Mouse (Mus musculus) hindbrain, embryonic 14.5 days (tissue): ENCODE data around the gene Hyal1. TPM values are rescaled to one million over a fixed set of nuclear protein-coding genes. Genes with fewer than 3 reads are reported as not detected.

Experiments
- ATAC-seq: fragments of 200-750 bp; cut with Nextera tagmentation; 2 replicates; pipeline ENCODE4 v1.8.0; 2017; ENCODE audit warnings: moderate number of reproducible peaks, mild to moderate bottlenecking, moderate TSS enrichment, moderate library complexity; ENCODE audit not compliant: low FRiP score
- DNase-seq: peaks from one replicate; pipeline ENCODE4 v3.0.0-alpha.2; 2015; ENCODE audit warnings: low spot score
- H3K27ac ChIP-seq: fragments of 300-500 bp; sonication (generic); 2 replicates; pipeline ENCODE4 v1.5.1; 2014; ENCODE audit warnings: mild to moderate bottlenecking, moderate library complexity
- H3K27me3 ChIP-seq: fragments of 300-500 bp; sonication (generic); 2 replicates; pipeline ENCODE4 v1.6.1; 2014; ENCODE audit warnings: mild to moderate bottlenecking, low read length, mixed read lengths; ENCODE audit not compliant: control insufficient read depth, insufficient read depth
- H3K36me3 ChIP-seq: fragments of 300-500 bp; sonication (generic); replicated peaks from 2 replicates; pipeline ENCODE4 v1.6.1; 2014; ENCODE audit not compliant: control insufficient read depth, insufficient read depth
- H3K4me1 ChIP-seq: fragments of 300-500 bp; sonication (generic); replicated peaks from 2 replicates; pipeline ENCODE4 v1.6.1; 2014; ENCODE audit warnings: antibody characterized with exemption, low read length, mixed read lengths; ENCODE audit not compliant: control insufficient read depth, insufficient read depth
- H3K4me2 ChIP-seq: fragments of 300-500 bp; sonication (generic); replicated peaks from 2 replicates; pipeline ENCODE4 v1.6.1; 2014; ENCODE audit warnings: mild to moderate bottlenecking, moderate library complexity
- H3K4me3 ChIP-seq: fragments of 300-500 bp; sonication (generic); replicated peaks from 2 replicates; pipeline ENCODE4 v1.5.1; 2014; ENCODE audit warnings: mild to moderate bottlenecking, low read length
- H3K9ac ChIP-seq: fragments of 300-500 bp; sonication (generic); 2 replicates; pipeline ENCODE4 v1.6.1; 2014
- H3K9me3 ChIP-seq: fragments of 300-500 bp; sonication (generic); 2 replicates; pipeline ENCODE4 v1.6.1; 2016; ENCODE audit warnings: low read length; ENCODE audit not compliant: control insufficient read depth
- WGBS: fragments of 180-500 bp; shearing (Covaris S2); extraction: QIAGEN DNeasy Blood & Tissue Kit; methylation state at CpG from one replicate; pipeline ENCODE4 v1.1.7; 2014; 5-methylcytosine and 5-hydroxymethylcytosine counted together
- polyA plus RNA-seq: library from polyadenylated mRNA; unstranded; fragments of >200 nt; fragmentation: Nextera tagmentation; extraction: Ambion mirVana; gene quantifications from 2 replicates; pipeline ENCODE4 v1.2.1, GENCODE M21; 2014

Gene Hyal1
- polyA plus RNA-seq, 1 experiment from 2014 or later = 3.1 TPM

- Histone ChIP-seq H3K27me3 (no peaks in the 10 kb centered on the region), H3K9ac (no peak within 1 kb of the TSS), H3K4me3 (no peak within 1 kb of the TSS), H3K9me3 (no peaks in the 10 kb centered on the region), H3K4me2 (no peak within 1 kb of the TSS), H3K36me3 (peaks cover 4% of the 10 kb centered on the region; the same call in 1 of the 2 replicates), H3K4me1 (peaks cover 29% of the 10 kb centered on the region), H3K27ac (no peak within 1 kb of the TSS)
- no peak for ATAC-seq
- WGBS = 48% methylated on average over 12 of the region's 12 CpGs
- DNase-seq = no peak
Measured at GRCm38 (mm10) chr9:107608741-107609432, 32.2 kb downstream of the Hyal1 start, which contains the start of gene Sema3b. Gene Sema3b, minus strand, starts transcription at chr9:107609229.

DNA sequence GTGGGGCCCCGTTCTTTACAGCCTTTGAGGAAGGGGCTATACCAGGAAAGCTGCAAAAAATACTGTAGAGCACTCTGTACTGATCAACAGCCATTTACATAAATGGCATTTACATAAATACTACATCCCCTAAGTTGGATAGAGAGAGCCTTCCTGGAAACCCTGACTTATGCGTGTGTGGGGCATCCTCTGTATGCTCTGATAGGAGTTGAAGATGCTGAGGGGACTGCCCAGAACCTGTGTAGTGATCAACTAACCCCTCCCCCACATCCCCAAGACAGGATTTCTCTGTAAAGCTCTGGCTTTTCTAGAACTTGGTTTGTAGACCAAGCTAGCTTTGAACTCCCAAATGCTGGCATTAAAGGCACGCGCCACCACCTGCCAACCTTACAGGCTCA is 32.7 kb downstream of the Hyal1 start:
- H3K4me1 ChIP-seq = peaks cover 28% of the 10 kb centered on the region
- WGBS = 77% methylated on average over 4 of the region's 4 CpGs
- peaks cover 9% of the 10 kb centered on the region for H3K36me3 ChIP-seq
- DNase-seq (no peak), ATAC-seq (no peak)
- H3K27me3 ChIP-seq = no peaks in the 10 kb centered on the region
- H3K4me3 ChIP-seq = no peak overlapping the region
- H3K4me2 ChIP-seq = no peak overlapping the region
- H3K9me3 ChIP-seq = no peaks in the 10 kb centered on the region
- H3K27ac ChIP-seq = no peak overlapping the region
- H3K9ac ChIP-seq = no peak overlapping the region

- H3K4me1 ChIP-seq = peaks cover 19% of the 10 kb centered on the region
Measured at GRCm38 (mm10) chr9:107611456-107612190, 34.9 kb downstream of the Hyal1 start.

GRCm38 (mm10) chr9:107612191-107612944 is 35.6 kb downstream of the Hyal1 start:
- Histone ChIP-seq H3K4me2 (peak overlapping the region; percentile 75), H3K36me3 (peaks cover 37% of the 10 kb centered on the region), H3K27me3 (no peaks in the 10 kb centered on the region), H3K9ac (peak overlapping the region; percentile 86), H3K27ac (peak overlapping the region; percentile 100), H3K4me3 (peak overlapping the region; percentile 34), H3K9me3 (no peaks in the 10 kb centered on the region), H3K4me1 (peaks cover 12% of the 10 kb centered on the region)
- DNase-seq (peak; percentile 99), ATAC-seq (peak; percentile 95)
- under 1% methylated on average over 45 of the region's 48 CpGs for WGBS

More at GRCm38 (mm10) chr9:107611456-107612190, 34.9 kb downstream of the Hyal1 start:
- H3K36me3 ChIP-seq = peaks cover 31% of the 10 kb centered on the region
- peak overlapping the region; percentile 100 for H3K27ac ChIP-seq
- WGBS = 75% methylated on average over 6 of the region's 6 CpGs
- peak overlapping the region; percentile 34 for H3K4me3 ChIP-seq
- ATAC-seq (no peak), DNase-seq (no peak)
- H3K9me3 ChIP-seq = no peaks in the 10 kb centered on the region
- H3K27me3 ChIP-seq = no peaks in the 10 kb centered on the region
- peak overlapping the region; percentile 86 for H3K9ac ChIP-seq
- peak overlapping the region; percentile 75 for H3K4me2 ChIP-seq

GRCm38 (mm10) chr9:107612945-107613569 is 36.3 kb downstream of the Hyal1 start:
- Histone ChIP-seq H3K27ac (peak overlapping the region; percentile 100), H3K4me2 (peak overlapping the region; percentile 75), H3K4me3 (peak overlapping the region; percentile 34), H3K27me3 (no peaks in the 10 kb centered on the region), H3K9ac (peak overlapping the region; percentile 86), H3K4me1 (peaks cover 12% of the 10 kb centered on the region), H3K9me3 (no peaks in the 10 kb centered on the region), H3K36me3 (peaks cover 44% of the 10 kb centered on the region)
- no peak for DNase-seq
- WGBS = 12% methylated on average over 12 of the region's 12 CpGs
- ATAC-seq = no peak

GRCm38 (mm10) chr9:107615035-107615434 is 38.3 kb downstream of the Hyal1 start:
- Histone ChIP-seq H3K9ac (no peak overlapping the region), H3K4me1 (peaks cover 19% of the 10 kb centered on the region), H3K4me2 (no peak overlapping the region), H3K4me3 (no peak overlapping the region), H3K27me3 (no peaks in the 10 kb centered on the region), H3K9me3 (no peaks in the 10 kb centered on the region), H3K36me3 (peaks cover 63% of the 10 kb centered on the region), H3K27ac (no peak overlapping the region)
- DNase-seq = no peak
- 43% methylated on average over 4 of the region's 4 CpGs for WGBS
- ATAC-seq = no peak

GRCm38 (mm10) chr9:107617461-107617860 is 40.7 kb downstream of the Hyal1 start:
- H3K4me3 ChIP-seq = no peak overlapping the region
- H3K36me3 ChIP-seq = peaks cover 73% of the 10 kb centered on the region
- no peak for ATAC-seq
- no peak overlapping the region for H3K27ac ChIP-seq
- no peak overlapping the region for H3K4me2 ChIP-seq
- H3K9ac ChIP-seq = no peak overlapping the region
- H3K27me3 ChIP-seq = no peaks in the 10 kb centered on the region
- DNase-seq = no peak
- H3K9me3 ChIP-seq = no peaks in the 10 kb centered on the region
- WGBS = 92% methylated on average over 2 of the region's 2 CpGs
- peaks cover 8% of the 10 kb centered on the region; the same call in 1 of the 2 replicates for H3K4me1 ChIP-seq

- 92% methylated on average over 6 of the region's 6 CpGs for WGBS
- ATAC-seq (no peak), DNase-seq (no peak)
- Histone ChIP-seq H3K4me3 (no peak overlapping the region), H3K9me3 (no peaks in the 10 kb centered on the region), H3K27me3 (no peaks in the 10 kb centered on the region), H3K9ac (no peak overlapping the region), H3K27ac (no peak overlapping the region), H3K4me2 (no peak overlapping the region), H3K4me1 (peaks cover 7% of the 10 kb centered on the region; the same call in 1 of the 2 replicates), H3K36me3 (peaks cover 78% of the 10 kb centered on the region)
Measured at GRCm38 (mm10) chr9:107618098-107618497, 41.4 kb downstream of the Hyal1 start.
